Mouse (Mus musculus) neural tube, embryonic 14.5 days (tissue): ENCODE results near the gene Sfxn2. TPM values are rescaled to one million over a fixed set of nuclear protein-coding genes. Genes with fewer than 3 reads are reported as not detected.

ENCODE experiments used
- ATAC-seq: fragments of 200-750 bp; cut with Nextera tagmentation; 2 replicates; pipeline ENCODE4 v1.8.0; 2017; ENCODE audit warnings: low read depth, mild to moderate bottlenecking, moderate TSS enrichment, moderate library complexity
- H3K27ac ChIP-seq: fragments of 300-500 bp; sonication (generic); 2 replicates; pipeline ENCODE4 v1.5.1; 2014; ENCODE audit warnings: low read depth, mild to moderate bottlenecking, control low read depth, low read length, moderate library complexity, mixed read lengths
- H3K27me3 ChIP-seq: fragments of 300-500 bp; sonication (generic); 2 replicates; pipeline ENCODE4 v1.6.1; 2014; ENCODE audit warnings: low read length; ENCODE audit not compliant: control insufficient read depth, insufficient read depth
- H3K36me3 ChIP-seq: fragments of 300-500 bp; sonication (generic); 2 replicates; pipeline ENCODE4 v1.6.1; 2014; ENCODE audit warnings: low read length, mixed read lengths; ENCODE audit not compliant: control insufficient read depth, insufficient read depth
- H3K4me1 ChIP-seq: fragments of 300-500 bp; sonication (generic); 2 replicates; pipeline ENCODE4 v1.6.1; 2014; ENCODE audit warnings: low read length; ENCODE audit not compliant: control insufficient read depth, insufficient read depth
- H3K4me2 ChIP-seq: fragments of 300-500 bp; sonication (generic); 2 replicates; pipeline ENCODE4 v1.6.1; 2014; ENCODE audit warnings: mild to moderate bottlenecking, low read depth, low read length, control low read depth
- H3K4me3 ChIP-seq: fragments of 300-500 bp; sonication (generic); 2 replicates; pipeline ENCODE4 v1.5.1; 2014; ENCODE audit warnings: low read depth, low read length, control low read depth, mixed read lengths
- H3K9ac ChIP-seq: fragments of 300-500 bp; sonication (generic); replicated peaks from 2 replicates; pipeline ENCODE4 v1.6.1; 2014; ENCODE audit warnings: low read depth, mild to moderate bottlenecking, control low read depth, low read length, mixed read lengths
- H3K9me3 ChIP-seq: fragments of 300-500 bp; sonication (generic); 2 replicates; pipeline ENCODE4 v1.6.1; 2016; ENCODE audit warnings: low read length; ENCODE audit not compliant: control insufficient read depth
- WGBS: fragments of 180-500 bp; shearing (Covaris S2); extraction: QIAGEN DNeasy Blood & Tissue Kit; methylation state at CpG from one replicate; pipeline ENCODE4 v1.1.7; 2014; 5-methylcytosine and 5-hydroxymethylcytosine counted together
- polyA plus RNA-seq: library from polyadenylated mRNA; unstranded; fragments of >200 nt; fragmentation: Nextera tagmentation; extraction: Ambion mirVana; gene quantifications from 2 replicates; pipeline ENCODE4 v1.2.1, GENCODE M21; 2014

The Sfxn2 gene
- polyA plus RNA-seq, 1 experiment from 2014 or later: 10.7 TPM

DNA sequence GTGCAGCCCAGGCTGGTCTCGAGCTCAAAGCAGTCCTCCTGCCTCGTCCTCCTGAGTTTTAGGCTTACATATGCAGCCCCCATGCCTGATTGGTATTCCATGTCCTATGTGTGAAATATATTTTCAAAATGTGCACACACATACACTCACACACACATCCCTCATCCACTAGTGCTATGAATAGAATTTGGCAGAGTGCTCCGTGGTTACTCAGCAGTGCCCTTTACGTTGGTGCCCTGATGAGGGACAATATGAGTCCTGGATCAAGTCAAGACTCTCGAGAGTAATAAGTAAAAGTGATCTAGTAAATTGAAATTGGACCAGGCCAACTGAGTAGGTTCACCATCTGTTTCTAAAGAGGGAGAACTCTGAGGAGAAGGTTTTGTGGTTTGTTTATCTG is 70.1 kb downstream of the Sfxn2 start:
- WGBS: 78% methylated on average over 5 of the region's 5 CpGs
- ATAC-seq: no peak
- H3K9me3 ChIP-seq: no peaks in the 10 kb centered on the region
- peaks cover 29% of the 10 kb centered on the region for H3K4me1 ChIP-seq
- H3K36me3 ChIP-seq: no peaks in the 10 kb centered on the region
- H3K4me2 ChIP-seq: no peak overlapping the region
- H3K9ac ChIP-seq: no peak overlapping the region
- H3K4me3 ChIP-seq: no peak overlapping the region
- no peaks in the 10 kb centered on the region for H3K27me3 ChIP-seq
- no peak overlapping the region for H3K27ac ChIP-seq

GRCm38 (mm10) chr19:46644343-46644792 is 71.2 kb downstream of the Sfxn2 start:
- 81% methylated on average over 10 of the region's 10 CpGs for WGBS
- no peaks in the 10 kb centered on the region for H3K36me3 ChIP-seq
- H3K4me3 ChIP-seq: no peak overlapping the region
- H3K9me3 ChIP-seq: no peaks in the 10 kb centered on the region
- no peaks in the 10 kb centered on the region for H3K27me3 ChIP-seq
- no peak overlapping the region for H3K4me2 ChIP-seq
- H3K4me1 ChIP-seq: peaks cover 29% of the 10 kb centered on the region
- no peak for ATAC-seq
- H3K9ac ChIP-seq: no peak overlapping the region
- peak overlapping the region; percentile 35; the same call in 1 of the 2 replicates for H3K27ac ChIP-seq

- peak overlapping the region; percentile 35; the same call in 1 of the 2 replicates for H3K27ac ChIP-seq
- H3K27me3 ChIP-seq: no peaks in the 10 kb centered on the region
- no peak overlapping the region for H3K4me2 ChIP-seq
- no peaks in the 10 kb centered on the region for H3K9me3 ChIP-seq
- no peak overlapping the region for H3K4me3 ChIP-seq
- no peak overlapping the region for H3K9ac ChIP-seq
- 46% methylated on average over 12 of the region's 12 CpGs for WGBS
- ATAC-seq: no peak
- H3K4me1 ChIP-seq: peaks cover 29% of the 10 kb centered on the region
- H3K36me3 ChIP-seq: no peaks in the 10 kb centered on the region
Measured at GRCm38 (mm10) chr19:46644793-46645602, 71.8 kb downstream of the Sfxn2 start.

DNA sequence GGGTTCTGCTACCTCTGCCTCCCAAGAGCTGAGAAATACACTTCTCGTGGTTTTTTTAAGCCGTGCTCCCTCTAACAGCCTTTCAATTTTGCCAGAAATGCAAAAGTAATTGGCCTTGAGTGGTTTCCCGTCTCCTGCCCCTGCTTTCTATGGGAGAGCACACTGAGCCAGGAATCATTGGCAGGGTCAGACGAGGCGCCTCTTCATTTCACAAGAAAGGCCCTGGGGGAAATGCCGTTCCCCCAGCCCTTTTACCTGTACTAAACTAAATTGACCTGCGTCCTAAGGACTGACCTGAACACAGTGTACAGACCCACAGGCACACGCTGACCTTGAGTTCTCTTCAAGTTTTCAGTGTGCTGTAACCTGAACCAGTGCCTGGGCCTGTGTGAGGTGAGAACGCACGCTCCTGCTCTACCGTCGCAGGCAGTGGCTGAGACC is 72.9 kb downstream of the Sfxn2 start:
- no peaks in the 10 kb centered on the region for H3K9me3 ChIP-seq
- peaks cover 29% of the 10 kb centered on the region for H3K4me1 ChIP-seq
- H3K27ac ChIP-seq: no peak overlapping the region; the same call in 1 of the 2 replicates
- H3K4me3 ChIP-seq: no peak overlapping the region
- no peaks in the 10 kb centered on the region for H3K27me3 ChIP-seq
- no peak for ATAC-seq
- no peak overlapping the region for H3K4me2 ChIP-seq
- H3K36me3 ChIP-seq: no peaks in the 10 kb centered on the region
- 79% methylated on average over 12 of the region's 12 CpGs for WGBS
- H3K9ac ChIP-seq: no peak overlapping the region

DNA sequence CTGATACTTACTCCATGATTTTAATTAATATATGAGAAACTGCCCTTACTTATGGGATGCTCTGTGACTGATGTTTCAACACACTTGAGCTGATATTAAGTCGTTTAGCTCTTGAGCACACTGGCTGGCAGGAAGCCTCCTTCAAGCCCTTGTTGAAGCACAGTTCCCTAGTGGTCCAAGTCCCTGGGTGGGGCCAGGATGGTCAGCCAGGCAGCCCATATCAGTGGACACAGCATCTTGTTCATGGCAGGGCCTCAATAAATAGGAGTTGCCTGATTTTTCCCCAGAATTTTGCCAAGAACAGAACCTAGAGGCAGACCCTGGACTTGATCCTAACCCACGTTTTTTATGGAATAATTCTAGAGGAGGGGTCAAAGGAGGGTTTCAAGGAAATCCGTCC is 74.1 kb downstream of the Sfxn2 start:
- 0 out of 2 replicates have a peak, but pooled peaks cover under 1% of the 10 kb centered on the region for H3K36me3 ChIP-seq
- 79% methylated on average over 3 of the region's 3 CpGs for WGBS
- no peak overlapping the region for H3K4me2 ChIP-seq
- H3K9ac ChIP-seq: no peak overlapping the region
- H3K4me1 ChIP-seq: peaks cover 18% of the 10 kb centered on the region
- H3K27ac ChIP-seq: no peak overlapping the region
- no peak overlapping the region for H3K4me3 ChIP-seq
- no peaks in the 10 kb centered on the region for H3K27me3 ChIP-seq
- H3K9me3 ChIP-seq: no peaks in the 10 kb centered on the region
- ATAC-seq: no peak

Other genes starting within 250 kb of the Sfxn2 start
- 85.8 and 127 TPM in 2 replicates for gene Psd, start 246.2 kb upstream of the Sfxn2 start, polyA plus RNA-seq
- gene Fbxl15, start 245.2 kb upstream of the Sfxn2 start, polyA plus RNA-seq: 42.5 and 53.1 TPM in 2 replicates
- 346 and 359 TPM in 2 replicates for gene Cuedc2, start 234.7 kb upstream of the Sfxn2 start, polyA plus RNA-seq
- gene Mfsd13a, start 232.2 kb upstream of the Sfxn2 start, polyA plus RNA-seq: 10.7 and 12.7 TPM in 2 replicates
- gene 2310034G01Rik, start 223.1 kb upstream of the Sfxn2 start, polyA plus RNA-seq: 2.0 and 3.9 TPM in 2 replicates
- gene Actr1a, start 177.6 kb upstream of the Sfxn2 start, polyA plus RNA-seq: 320 and 344 TPM in 2 replicates
- gene Sufu, start 176.5 kb upstream of the Sfxn2 start, polyA plus RNA-seq: 20.2 and 24.9 TPM in 2 replicates
- gene Trim8, start 71.7 kb upstream of the Sfxn2 start, polyA plus RNA-seq: 32.2 and 37.5 TPM in 2 replicates
- gene Arl3, start 167 bp upstream of the Sfxn2 start, polyA plus RNA-seq: 134 and 160 TPM in 2 replicates
- gene Wbp1l, start 25.7 kb downstream of the Sfxn2 start, polyA plus RNA-seq: 28.2 and 35.2 TPM in 2 replicates
- gene Cyp17a1, start 99.8 kb downstream of the Sfxn2 start, polyA plus RNA-seq: 0.35 TPM in 1 of 2 replicates, not detected in the other
- 27.2 and 28.2 TPM in 2 replicates for gene Borcs7, start 116.5 kb downstream of the Sfxn2 start, polyA plus RNA-seq
- gene As3mt, start 134.1 kb downstream of the Sfxn2 start, polyA plus RNA-seq: 44.3 and 47.8 TPM in 2 replicates
- 8.4 and 11.7 TPM in 2 replicates for gene Cnnm2, start 188.2 kb downstream of the Sfxn2 start, polyA plus RNA-seq